Mouse (Mus musculus) limb, embryonic 10.5 days (tissue): ENCODE data around the gene Micall1. TPM values are rescaled to one million over a fixed set of nuclear protein-coding genes. Genes with fewer than 3 reads are reported as not detected.

Experiments
- DNase-seq: peaks from one replicate; pipeline ENCODE4 v3.0.0-alpha.2; 2017; ENCODE audit warnings: low spot score
- H3K27ac ChIP-seq: fragments of 300-500 bp; sonication (generic); 2 replicates; pipeline ENCODE4 v1.5.1; 2016; ENCODE audit warnings: mild to moderate bottlenecking
- H3K27me3 ChIP-seq: fragments of 300-500 bp; sonication (generic); 2 replicates; pipeline ENCODE4 v1.6.1; 2016; ENCODE audit warnings: low read depth, mild to moderate bottlenecking; ENCODE audit not compliant: poor library complexity, severe bottlenecking
- H3K36me3 ChIP-seq: fragments of 300-500 bp; sonication (generic); 2 replicates; pipeline ENCODE4 v1.6.1; 2016; ENCODE audit warnings: mild to moderate bottlenecking, moderate library complexity
- H3K4me1 ChIP-seq: fragments of 300-500 bp; sonication (generic); 2 replicates; pipeline ENCODE4 v1.6.1; 2016
- H3K4me3 ChIP-seq: fragments of 300-500 bp; sonication (generic); 2 replicates; pipeline ENCODE4 v1.5.1; 2016; ENCODE audit warnings: mild to moderate bottlenecking, moderate library complexity
- H3K9me3 ChIP-seq: fragments of 300-500 bp; sonication (generic); replicated peaks from 2 replicates; pipeline ENCODE4 v1.6.1; 2016; ENCODE audit warnings: mild to moderate bottlenecking
- WGBS: fragments of 180-500 bp; shearing (Covaris S2); methylation state at CpG from one replicate; pipeline ENCODE4 v1.1.7; 2016; 5-methylcytosine and 5-hydroxymethylcytosine counted together
- polyA plus RNA-seq: library from polyadenylated mRNA; unstranded; fragments of >200 nt; fragmentation: Nextera tagmentation; extraction: Ambion mirVana; gene quantifications from 2 replicates; pipeline ENCODE4 v1.2.1, GENCODE M21; 2016

Micall1 gene
- polyA plus RNA-seq, 1 experiment from 2014 or later: 9.7 TPM

- H3K4me3 ChIP-seq: no peak overlapping the region
- H3K9me3 ChIP-seq: no peaks in the 10 kb centered on the region
- no peak overlapping the region; the same call in 1 of the 2 replicates for H3K27ac ChIP-seq
- no peaks in the 10 kb centered on the region for H3K27me3 ChIP-seq
- DNase-seq: no peak
- peaks cover 37% of the 10 kb centered on the region for H3K4me1 ChIP-seq
- H3K36me3 ChIP-seq: no peaks in the 10 kb centered on the region
These were observed 7.2 kb upstream of the Micall1 start for GRCm38 (mm10) chr15:79101531-79101930.

GRCm38 (mm10) chr15:79103264-79103663, 5.4 kb upstream of the Micall1 start:
- no peak for DNase-seq
- Histone ChIP-seq H3K4me3 (no peak overlapping the region), H3K4me1 (peaks cover 39% of the 10 kb centered on the region), H3K9me3 (no peaks in the 10 kb centered on the region), H3K27me3 (no peaks in the 10 kb centered on the region), H3K27ac (no peak overlapping the region), H3K36me3 (no peaks in the 10 kb centered on the region)
- WGBS: 78% methylated on average over 10 of the region's 10 CpGs

- H3K36me3 ChIP-seq: no peaks in the 10 kb centered on the region
- WGBS: 67% methylated on average over 2 of the region's 2 CpGs
- peaks cover 11% of the 10 kb centered on the region for H3K27me3 ChIP-seq
- no peak for DNase-seq
- H3K27ac ChIP-seq: no peak overlapping the region
- H3K4me1 ChIP-seq: peaks cover 46% of the 10 kb centered on the region
- no peaks in the 10 kb centered on the region for H3K9me3 ChIP-seq
- no peak overlapping the region for H3K4me3 ChIP-seq
These were observed 2.9 kb upstream of the Micall1 start for GRCm38 (mm10) chr15:79105804-79106203.

GRCm38 (mm10) chr15:79107966-79108365, 732 bp upstream of the Micall1 start:
- H3K27ac ChIP-seq: peak overlapping the region; percentile 97
- 18% methylated on average over 7 of the region's 7 CpGs for WGBS
- DNase-seq: peak; percentile 39

GRCm38 (mm10) chr15:79109321-79109934, 730 bp downstream of the Micall1 start:
- Histone ChIP-seq H3K36me3 (peaks cover 25% of the 10 kb centered on the region), H3K27me3 (peaks cover 14% of the 10 kb centered on the region), H3K4me1 (peaks cover 47% of the 10 kb centered on the region), H3K27ac (peak overlapping the region; percentile 97), H3K9me3 (no peaks in the 10 kb centered on the region), H3K4me3 (peak overlapping the region; percentile 98)
- no peak for DNase-seq
- WGBS: under 1% methylated on average over 46 of the region's 46 CpGs

More at GRCm38 (mm10) chr15:79107966-79108365, 732 bp upstream of the Micall1 start:
- H3K9me3 ChIP-seq: no peaks in the 10 kb centered on the region
- peak overlapping the region; percentile 98 for H3K4me3 ChIP-seq
- H3K27me3 ChIP-seq: peaks cover 14% of the 10 kb centered on the region
- peaks cover 12% of the 10 kb centered on the region for H3K36me3 ChIP-seq
- peaks cover 47% of the 10 kb centered on the region for H3K4me1 ChIP-seq

GRCm38 (mm10) chr15:79110031-79110430, 1.3 kb downstream of the Micall1 start:
- Histone ChIP-seq H3K27me3 (peaks cover 14% of the 10 kb centered on the region), H3K9me3 (no peaks in the 10 kb centered on the region), H3K36me3 (peaks cover 31% of the 10 kb centered on the region), H3K4me1 (peaks cover 47% of the 10 kb centered on the region), H3K4me3 (peak overlapping the region; percentile 98), H3K27ac (0 out of 2 replicates have a peak overlapping the region, but pooled peaks have one; percentile 97)
- DNase-seq: no peak
- 16% methylated on average over 9 of the region's 9 CpGs for WGBS

- Histone ChIP-seq H3K36me3 (peaks cover 36% of the 10 kb centered on the region), H3K27me3 (peaks cover 14% of the 10 kb centered on the region), H3K4me3 (peak overlapping the region; percentile 98), H3K9me3 (no peaks in the 10 kb centered on the region), H3K4me1 (peaks cover 47% of the 10 kb centered on the region), H3K27ac (no peak overlapping the region)
- 69% methylated on average over 2 of the region's 2 CpGs for WGBS
- DNase-seq: no peak
These were observed 1.8 kb downstream of the Micall1 start for GRCm38 (mm10) chr15:79110528-79110927.

- Histone ChIP-seq H3K4me3 (no peak overlapping the region), H3K36me3 (peaks cover 48% of the 10 kb centered on the region), H3K4me1 (peaks cover 46% of the 10 kb centered on the region), H3K27ac (no peak overlapping the region), H3K27me3 (peaks cover 14% of the 10 kb centered on the region), H3K9me3 (no peaks in the 10 kb centered on the region)
- 93% methylated on average over 4 of the region's 4 CpGs for WGBS
- DNase-seq: no peak
These were observed 3.1 kb downstream of the Micall1 start for GRCm38 (mm10) chr15:79111774-79112173.

- Histone ChIP-seq H3K4me1 (peaks cover 15% of the 10 kb centered on the region), H3K9me3 (no peaks in the 10 kb centered on the region), H3K27me3 (peaks cover 8% of the 10 kb centered on the region), H3K36me3 (peaks cover 81% of the 10 kb centered on the region), H3K27ac (no peak overlapping the region), H3K4me3 (no peak overlapping the region)
- 61% methylated on average over 5 of the region's 5 CpGs for WGBS
- DNase-seq: no peak
These were observed 6.6 kb downstream of the Micall1 start for GRCm38 (mm10) chr15:79115276-79115675.

GRCm38 (mm10) chr15:79119491-79119890, 10.8 kb downstream of the Micall1 start:
- H3K36me3 ChIP-seq: peaks cover 96% of the 10 kb centered on the region
- no peaks in the 10 kb centered on the region for H3K27me3 ChIP-seq

GRCm38 (mm10) chr15:79122119-79122518, 13.4 kb downstream of the Micall1 start:
- Histone ChIP-seq H3K36me3 (peaks cover 96% of the 10 kb centered on the region), H3K4me1 (no peaks in the 10 kb centered on the region), H3K27ac (no peak overlapping the region), H3K27me3 (no peaks in the 10 kb centered on the region), H3K4me3 (no peak overlapping the region), H3K9me3 (no peaks in the 10 kb centered on the region)
- DNase-seq: no peak
- 82% methylated on average over 4 of the region's 4 CpGs for WGBS

More at GRCm38 (mm10) chr15:79119491-79119890, 10.8 kb downstream of the Micall1 start:
- Histone ChIP-seq H3K4me3 (no peak overlapping the region), H3K4me1 (no peaks in the 10 kb centered on the region), H3K27ac (no peak overlapping the region), H3K9me3 (no peaks in the 10 kb centered on the region)
- DNase-seq: no peak
- 81% methylated on average over 9 of the region's 9 CpGs for WGBS

- WGBS: 86% methylated on average over 13 of the region's 13 CpGs
- H3K36me3 ChIP-seq: peaks cover 98% of the 10 kb centered on the region
These were observed 13.8 kb downstream of the Micall1 start for GRCm38 (mm10) chr15:79122546-79122945.

GRCm38 (mm10) chr15:79123751-79124150, 15.1 kb downstream of the Micall1 start:
- Histone ChIP-seq H3K36me3 (peaks cover 98% of the 10 kb centered on the region), H3K27me3 (no peaks in the 10 kb centered on the region), H3K9me3 (no peaks in the 10 kb centered on the region), H3K4me1 (no peaks in the 10 kb centered on the region), H3K27ac (no peak overlapping the region), H3K4me3 (no peak overlapping the region)
- 91% methylated on average over 6 of the region's 6 CpGs for WGBS
- DNase-seq: no peak

More at GRCm38 (mm10) chr15:79122546-79122945, 13.8 kb downstream of the Micall1 start:
- Histone ChIP-seq H3K4me3 (no peak overlapping the region), H3K4me1 (no peaks in the 10 kb centered on the region), H3K27me3 (no peaks in the 10 kb centered on the region), H3K9me3 (no peaks in the 10 kb centered on the region), H3K27ac (no peak overlapping the region)
- DNase-seq: no peak
